Mouse (Mus musculus): Measurements from ENCODE around the gene Srp72. TPM values are rescaled to one million over a fixed set of nuclear protein-coding genes. Genes with fewer than 3 reads are reported as not detected.

The Srp72 gene
- polyA plus RNA-seq, 1 experiment from 2014 or later = 36.9 TPM

- H3K36me3 ChIP-seq (ENCODE audit: control insufficient read depth, insufficient read depth) = no peaks in the 10 kb centered on the region
- no peak overlapping the region for H3K9ac ChIP-seq (ENCODE audit: low read depth, low read length)
- H3K9me3 ChIP-seq (ENCODE audit: control insufficient read depth) = no peaks in the 10 kb centered on the region
- H3K27me3 ChIP-seq (replicated peaks; ENCODE audit: control insufficient read depth, insufficient read depth, low read length) = no peaks in the 10 kb centered on the region
- TF ChIP-seq CTCF (IDR thresholded peaks at IDR 0.05; ENCODE audit: low read depth) = no peak
- WGBS = 61% methylated on average over 6 of the region's 6 CpGs
- H3K4me1 ChIP-seq (replicated peaks; ENCODE audit: control insufficient read depth, insufficient read depth, low read length) = no peaks in the 10 kb centered on the region
- ATAC-seq = no peak
- no peak overlapping the region for H3K4me3 ChIP-seq (ENCODE audit: low read depth, low read length)
- no peak overlapping the region for H3K27ac ChIP-seq (ENCODE audit: low read depth, low read length)
- no peak overlapping the region for H3K4me2 ChIP-seq (replicated peaks; ENCODE audit: low read depth)
Measured at GRCm38 (mm10) chr5:76944965-76945677, 29.4 kb upstream of the Srp72 start.

- ATAC-seq = no peak
- TF ChIP-seq CTCF (IDR thresholded peaks at IDR 0.05; ENCODE audit: low read depth) = no peak
- Histone ChIP-seq H3K9ac (ENCODE audit: low read depth, low read length) (no peak overlapping the region), H3K4me2 (replicated peaks; ENCODE audit: low read depth) (no peak overlapping the region), H3K27me3 (replicated peaks; ENCODE audit: control insufficient read depth, insufficient read depth, low read length) (no peaks in the 10 kb centered on the region), H3K27ac (ENCODE audit: low read depth, low read length) (no peak overlapping the region), H3K4me1 (replicated peaks; ENCODE audit: control insufficient read depth, insufficient read depth, low read length) (no peaks in the 10 kb centered on the region), H3K36me3 (ENCODE audit: control insufficient read depth, insufficient read depth) (no peaks in the 10 kb centered on the region), H3K4me3 (ENCODE audit: low read depth, low read length) (no peak overlapping the region), H3K9me3 (ENCODE audit: control insufficient read depth) (no peaks in the 10 kb centered on the region)
- 75% methylated on average over 2 of the region's 2 CpGs for WGBS
Measured at GRCm38 (mm10) chr5:76945678-76946033, 28.8 kb upstream of the Srp72 start.

DNA sequence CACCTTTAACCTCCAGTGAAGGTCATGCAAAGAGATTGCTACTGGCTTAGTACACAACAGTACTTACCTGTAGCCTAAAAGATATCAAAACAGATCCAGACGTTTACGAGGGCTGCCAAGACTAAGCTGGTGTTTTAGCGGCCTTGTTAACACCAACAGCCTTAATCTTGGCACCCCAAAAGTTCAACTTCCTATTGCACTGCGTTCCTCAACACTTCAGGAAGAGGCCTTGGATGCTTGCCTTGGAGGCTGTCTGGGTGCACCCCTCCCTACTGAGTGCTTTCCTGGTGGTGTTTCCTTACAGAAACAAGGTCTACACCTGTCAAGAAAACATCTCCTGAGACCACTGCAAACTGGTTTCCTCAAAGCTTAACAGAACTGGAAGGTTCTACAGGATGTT, 27.3 kb upstream of the Srp72 start:
- Histone ChIP-seq H3K4me1 (replicated peaks; ENCODE audit: control insufficient read depth, insufficient read depth, low read length) (no peaks in the 10 kb centered on the region), H3K36me3 (ENCODE audit: control insufficient read depth, insufficient read depth) (no peaks in the 10 kb centered on the region), H3K27ac (ENCODE audit: low read depth, low read length) (no peak overlapping the region), H3K9me3 (ENCODE audit: control insufficient read depth) (no peaks in the 10 kb centered on the region), H3K4me3 (ENCODE audit: low read depth, low read length) (no peak overlapping the region), H3K9ac (ENCODE audit: low read depth, low read length) (no peak overlapping the region), H3K4me2 (replicated peaks; ENCODE audit: low read depth) (no peak overlapping the region), H3K27me3 (replicated peaks; ENCODE audit: control insufficient read depth, insufficient read depth, low read length) (no peaks in the 10 kb centered on the region)
- TF ChIP-seq CTCF (IDR thresholded peaks at IDR 0.05; ENCODE audit: low read depth) = no peak
- no peak for ATAC-seq
- WGBS = 60% methylated on average over 4 of the region's 4 CpGs

DNA sequence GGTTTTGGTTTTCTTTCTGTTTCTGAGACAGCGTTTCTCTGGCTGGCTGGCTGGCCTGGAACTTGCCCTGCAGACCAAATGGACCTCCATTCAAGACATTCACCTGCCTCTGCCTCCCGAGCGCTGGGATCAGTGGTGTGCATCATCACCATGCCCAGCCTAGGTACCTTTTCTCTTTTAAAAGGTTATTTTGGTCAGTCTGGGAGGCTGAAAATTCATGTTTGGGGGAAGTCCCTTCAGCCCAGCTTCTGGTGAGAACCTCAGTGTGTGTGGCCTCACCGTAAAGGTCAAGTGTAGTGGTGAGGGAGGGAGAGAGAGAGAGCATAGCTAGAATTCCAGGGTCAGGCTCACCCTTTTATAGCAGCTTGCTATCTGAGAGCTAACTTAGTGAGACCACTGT, 26.7 kb upstream of the Srp72 start:
- no peak overlapping the region for H3K4me2 ChIP-seq (replicated peaks; ENCODE audit: low read depth)
- H3K9me3 ChIP-seq (ENCODE audit: control insufficient read depth) = no peaks in the 10 kb centered on the region
- TF ChIP-seq CTCF (IDR thresholded peaks at IDR 0.05; ENCODE audit: low read depth) = no peak
- H3K9ac ChIP-seq (ENCODE audit: low read depth, low read length) = no peak overlapping the region
- H3K27me3 ChIP-seq (replicated peaks; ENCODE audit: control insufficient read depth, insufficient read depth, low read length) = no peaks in the 10 kb centered on the region
- 84% methylated on average over 4 of the region's 4 CpGs for WGBS
- no peak for ATAC-seq
- no peaks in the 10 kb centered on the region for H3K4me1 ChIP-seq (replicated peaks; ENCODE audit: control insufficient read depth, insufficient read depth, low read length)
- no peaks in the 10 kb centered on the region for H3K36me3 ChIP-seq (ENCODE audit: control insufficient read depth, insufficient read depth)
- H3K27ac ChIP-seq (ENCODE audit: low read depth, low read length) = no peak overlapping the region
- no peak overlapping the region for H3K4me3 ChIP-seq (ENCODE audit: low read depth, low read length)

DNA sequence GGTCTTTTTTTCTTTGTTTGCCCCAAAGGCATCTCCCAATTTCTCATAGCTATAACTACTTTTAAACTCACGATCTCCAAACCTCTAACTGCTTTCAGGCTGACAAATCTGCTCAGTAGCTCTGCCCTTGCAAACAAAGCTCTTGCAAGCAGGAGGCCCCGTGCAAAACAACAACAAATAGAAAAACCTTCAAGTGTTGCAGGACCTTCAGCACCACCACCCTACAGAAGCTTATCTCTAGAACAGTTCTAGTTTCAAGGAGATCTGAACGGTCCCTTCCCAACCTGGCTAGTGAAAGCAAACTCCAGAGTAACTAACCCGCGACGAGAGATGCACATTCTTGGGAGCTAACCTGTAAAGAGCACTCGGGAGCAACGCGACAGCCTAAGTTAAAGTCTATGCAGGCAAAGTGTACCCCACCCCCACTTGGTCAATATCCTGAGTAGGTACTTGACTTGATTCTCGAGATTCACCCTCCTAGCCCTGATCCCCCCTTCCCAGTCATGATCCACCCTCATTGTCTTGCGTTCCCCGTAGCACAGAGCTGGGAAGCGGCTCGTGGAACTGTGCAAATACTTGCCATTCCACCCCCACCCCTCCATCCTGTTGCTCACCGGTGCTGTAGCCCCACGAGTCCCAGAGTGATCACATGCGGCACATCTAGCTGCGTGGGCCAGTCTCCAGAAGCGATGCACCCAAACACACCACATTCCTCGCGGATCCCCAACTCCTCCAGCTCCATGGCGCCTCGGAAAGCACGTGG, 24.0 kb upstream of the Srp72 start:
- no peak for TF ChIP-seq CTCF (IDR thresholded peaks at IDR 0.05; ENCODE audit: low read depth)
- WGBS = under 1% methylated on average over 24 of the region's 24 CpGs

DNA sequence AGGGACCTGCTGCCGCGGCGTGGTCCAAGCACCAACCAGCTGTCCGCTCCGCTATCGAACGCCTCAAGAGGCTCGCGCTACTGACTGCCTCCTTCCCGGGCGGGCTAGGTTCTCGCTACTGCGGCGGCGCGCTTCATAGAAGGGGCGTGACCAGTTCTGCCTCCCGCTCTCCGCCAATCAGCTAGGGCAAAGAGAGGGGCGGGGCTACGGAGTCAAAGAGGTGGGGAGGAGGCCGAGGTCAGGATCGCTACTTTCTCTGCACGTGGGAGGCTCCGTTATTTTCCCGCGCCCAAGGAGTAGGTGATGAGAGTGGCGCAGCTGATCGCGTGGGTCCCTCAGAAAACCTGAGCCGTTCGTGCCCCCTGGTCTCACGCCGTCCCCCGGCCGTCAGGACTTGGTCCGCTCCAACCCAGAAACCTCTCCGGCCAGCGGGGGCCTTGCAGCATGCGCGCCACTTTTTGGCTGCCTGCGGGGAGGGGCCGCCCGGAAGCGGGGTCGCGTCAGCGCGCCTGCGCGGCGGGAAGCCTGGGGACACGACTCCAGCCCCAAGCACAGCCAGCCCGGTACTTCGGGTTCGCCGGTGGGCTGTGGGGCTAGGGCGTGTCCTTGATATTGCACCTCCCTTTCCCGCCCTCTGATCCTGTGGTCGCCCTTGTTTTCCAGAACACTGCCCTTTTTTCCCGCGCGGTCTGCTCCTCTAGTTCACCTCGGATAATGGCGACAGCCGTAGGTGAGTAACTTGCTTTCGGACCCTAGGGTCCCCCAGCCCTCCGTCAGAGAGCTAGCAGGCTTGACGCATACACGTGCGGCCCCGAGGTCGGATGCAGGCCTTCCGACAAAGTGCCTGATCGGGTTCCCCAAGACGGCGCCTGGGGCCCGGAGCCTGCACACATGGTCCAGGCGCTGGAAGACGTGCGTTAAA, 23.1 kb upstream of the Srp72 start, which contains the start of the genes Paics and Ppat:
TSS of gene Paics (plus strand) at position 202 of the 922 bp plus-strand sequence.
TSS of gene Ppat (minus strand) at position 473 of the 922 bp plus-strand sequence.
- Histone ChIP-seq H3K4me1 (replicated peaks; ENCODE audit: control insufficient read depth, insufficient read depth, low read length) (no peaks in the 10 kb centered on the region), H3K9me3 (ENCODE audit: control insufficient read depth) (no peaks in the 10 kb centered on the region), H3K36me3 (ENCODE audit: control insufficient read depth, insufficient read depth) (peaks cover under 1% of the 10 kb centered on the region; the same call in 1 of the 2 replicates), H3K27ac (ENCODE audit: low read depth, low read length) (peak within 1 kb of the TSS; percentile 71), H3K27me3 (replicated peaks; ENCODE audit: control insufficient read depth, insufficient read depth, low read length) (no peaks in the 10 kb centered on the region), H3K9ac (ENCODE audit: low read depth, low read length) (peak within 1 kb of the TSS; percentile 59), H3K4me2 (replicated peaks; ENCODE audit: low read depth) (peak within 1 kb of the TSS; percentile 90), H3K4me3 (ENCODE audit: low read depth, low read length) (peak within 1 kb of the TSS; percentile 73)
- TF ChIP-seq CTCF (IDR thresholded peaks at IDR 0.05; ENCODE audit: low read depth) = peak; percentile 24; the same call in 1 of the 2 replicates
- peak; percentile 96 for ATAC-seq
- under 1% methylated on average over 81 of the region's 81 CpGs for WGBS

More for the DNA sequence above, 24.0 kb upstream of the Srp72 start:
- H3K4me1 ChIP-seq (replicated peaks; ENCODE audit: control insufficient read depth, insufficient read depth, low read length) = no peaks in the 10 kb centered on the region
- H3K27me3 ChIP-seq (replicated peaks; ENCODE audit: control insufficient read depth, insufficient read depth, low read length) = no peaks in the 10 kb centered on the region
- H3K9ac ChIP-seq (ENCODE audit: low read depth, low read length) = peak overlapping the region; percentile 45
- H3K27ac ChIP-seq (ENCODE audit: low read depth, low read length) = peak overlapping the region; percentile 71
- H3K4me2 ChIP-seq (replicated peaks; ENCODE audit: low read depth) = peak overlapping the region; percentile 90
- H3K4me3 ChIP-seq (ENCODE audit: low read depth, low read length) = peak overlapping the region; percentile 73
- no peak for ATAC-seq
- no peaks in the 10 kb centered on the region for H3K9me3 ChIP-seq (ENCODE audit: control insufficient read depth)
- no peaks in the 10 kb centered on the region for H3K36me3 ChIP-seq (ENCODE audit: control insufficient read depth, insufficient read depth)
